Mouse (Mus musculus): Measurements from ENCODE around the gene Mkrn1.

DNA sequence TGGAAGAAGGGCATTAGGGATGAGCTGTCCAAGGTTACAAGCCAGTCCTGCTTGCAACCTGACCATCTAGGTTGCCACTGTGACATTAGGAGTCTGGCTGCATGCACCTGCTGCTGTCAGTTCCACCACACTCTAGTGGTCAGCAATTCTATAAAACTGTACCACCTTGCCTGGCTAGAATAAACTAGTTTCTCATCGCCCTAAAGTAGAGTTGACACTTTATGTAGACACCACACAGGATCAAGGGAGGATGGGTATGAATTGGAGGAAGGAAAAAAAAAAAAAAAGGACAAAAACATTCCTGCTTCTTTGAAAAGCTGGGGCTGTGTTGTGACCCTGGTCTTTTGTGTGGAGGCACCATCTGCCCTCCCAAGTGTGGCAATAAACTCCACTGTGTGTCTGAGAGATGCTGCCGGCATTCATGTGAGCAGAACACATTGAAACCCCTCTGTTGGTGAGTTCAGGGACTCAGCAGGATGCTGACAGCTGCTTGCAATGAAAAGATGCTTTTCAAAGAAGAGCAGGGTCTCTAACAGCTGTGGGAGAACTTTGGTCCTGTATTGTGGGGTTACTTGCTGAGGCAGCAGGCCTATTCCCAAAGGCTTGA is 14.7 kb upstream of the Mkrn1 start:
- TF ChIP-seq TAL1 (IDR thresholded peaks at IDR 0.05; ENCODE audit: low read length), result no peak
- no peak for TF ChIP-seq GATA1 (IDR thresholded peaks at IDR 0.05; ENCODE audit: low read length)
